8 mouse cellular contexts compared by ENCODE assay signal in the genomic region with DNA sequence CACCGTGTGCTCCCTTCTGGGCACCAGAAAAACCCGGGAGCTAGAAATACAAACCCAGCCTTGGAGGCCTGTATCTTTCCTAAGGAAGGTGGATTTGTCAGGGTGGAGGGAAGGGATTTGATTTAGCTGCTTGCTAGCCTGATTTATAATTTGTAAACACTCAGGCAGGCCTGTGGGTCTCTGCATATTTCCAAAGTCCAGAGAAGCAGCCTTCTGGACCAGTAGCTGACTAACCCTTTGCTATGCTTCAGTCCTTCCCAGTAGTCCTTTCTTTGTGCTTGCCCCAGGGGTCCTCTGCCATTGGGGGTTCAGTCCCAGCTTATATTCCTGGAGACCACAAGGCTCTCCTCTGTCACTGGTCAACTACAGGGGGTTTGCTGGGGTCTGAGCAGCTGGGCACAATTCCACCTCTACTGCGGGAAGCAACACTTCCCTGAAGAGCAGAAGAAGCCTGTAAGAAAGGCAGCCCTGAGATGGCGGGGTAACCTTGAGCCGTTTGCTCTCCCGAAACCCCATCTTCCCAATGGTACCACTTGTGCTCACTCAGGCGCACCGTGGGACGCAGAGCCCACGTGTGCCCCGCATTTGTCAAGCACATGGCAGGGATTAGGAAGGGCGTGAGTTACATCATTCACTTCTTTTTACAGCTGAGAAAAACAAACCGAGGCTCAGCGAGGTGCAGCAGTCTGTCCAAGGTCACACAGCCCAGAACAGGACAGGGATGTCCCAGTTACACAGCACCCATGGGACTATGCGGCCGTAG.
DNase-seq lines count a peak whose midpoint lies in the region; ATAC-seq and TF ChIP-seq lines count a peak whose summit lies in the region.

No protein-coding gene starts in this region.

- TF ChIP-seq CTCF in CH12.LX (conservative IDR thresholded peaks at IDR 0.05 in 1 of 2, IDR thresholded peaks at IDR 0.05 in 1 of 2; ENCODE audit: low read depth in 2 of 2, low read length in 2 of 2): no peak

- no peak overlapping the region for H3K27ac ChIP-seq in CH12.LX (ENCODE audit: insufficient read depth, low read depth)
- H3K27ac ChIP-seq in forebrain, embryonic 11.5 days (ENCODE audit: low read depth, low read length): peak overlapping the region; percentile 100
- H3K27ac ChIP-seq in kidney, embryonic 16.5 days (ENCODE audit: low read length): peak overlapping the region; percentile 100
- H3K27ac ChIP-seq in midbrain, embryonic 15.5 days: peak overlapping the region; percentile 99

- DNase-seq in cerebellum, postnatal 10 days: peak; percentile 56 to 67
- no peak for DNase-seq in cerebellum, adult 11-12 months
- no peak for DNase-seq in CH12.LX (ENCODE audit: extremely low read depth)
- peak; percentile 55 for DNase-seq in forebrain, embryonic 11.5 days (ENCODE audit: low spot score)
- no peak for DNase-seq in embryo, embryonic 11 days
- DNase-seq in ovary, adult 18-20 months (ENCODE audit: low spot score): no peak

- H3K27me3 ChIP-seq in CH12.LX (replicated peaks): peaks cover 25% of the 10 kb centered on the region
- no peaks in the 10 kb centered on the region for H3K27me3 ChIP-seq in forebrain, embryonic 11.5 days (ENCODE audit: control insufficient read depth, insufficient read depth, low read length)
- H3K27me3 ChIP-seq in kidney, embryonic 16.5 days (ENCODE audit: insufficient read depth, low read length): no peaks in the 10 kb centered on the region
- H3K27me3 ChIP-seq in midbrain, embryonic 15.5 days (replicated peaks): no peaks in the 10 kb centered on the region

- H3K9ac ChIP-seq in CH12.LX (ENCODE audit: insufficient read depth, low read depth): no peak overlapping the region
- H3K9ac ChIP-seq in forebrain, embryonic 11.5 days (ENCODE audit: low read length): peak overlapping the region; percentile 62
- peak overlapping the region; percentile 70 for H3K9ac ChIP-seq in kidney, embryonic 16.5 days (replicated peaks; ENCODE audit: low read length)
- 0 out of 2 replicates have a peak overlapping the region, but pooled peaks have one; percentile 29 for H3K9ac ChIP-seq in midbrain, embryonic 15.5 days

- no peak for TF ChIP-seq RAD21 in CH12.LX (IDR thresholded peaks at IDR 0.05; ENCODE audit: low read depth, low read length)

- no peaks in the 10 kb centered on the region for H3K36me3 ChIP-seq in CH12.LX (replicated peaks in 1 of 2; ENCODE audit: control insufficient read depth in 1 of 2, insufficient read depth in 1 of 2, low read length in 1 of 2)
- no peaks in the 10 kb centered on the region for H3K36me3 ChIP-seq in forebrain, embryonic 11.5 days (ENCODE audit: control insufficient read depth, insufficient read depth, low read length)
- H3K36me3 ChIP-seq in kidney, embryonic 16.5 days (ENCODE audit: insufficient read depth, low read length): no peaks in the 10 kb centered on the region
- H3K36me3 ChIP-seq in midbrain, embryonic 15.5 days (replicated peaks): no peaks in the 10 kb centered on the region

- dilution Hi-C loops in CH12.LX (cut with MboI; ENCODE audit: extremely low pct_ligation_motif_present, extremely low pct_unique_long_range_greater_than_20kb, low sequenced_read_pairs): no loop called here

- 3% methylated on average over 16 of the region's 16 CpGs for WGBS in forebrain, embryonic 11.5 days
- 8% methylated on average over 16 of the region's 16 CpGs for WGBS in kidney, embryonic 16.5 days
- WGBS in midbrain, embryonic 15.5 days: 5% methylated on average over 16 of the region's 16 CpGs

- H3K4me3 ChIP-seq in CH12.LX (replicated peaks in 1 of 3; ENCODE audit: low read depth in 2 of 3, low read length in 2 of 3, poor library complexity in 1 of 3): peak overlapping the region in 1 of 3 experiments; percentile 5
- no peak overlapping the region for H3K4me3 ChIP-seq in forebrain, embryonic 11.5 days (ENCODE audit: low read depth, low read length)
- peak overlapping the region; percentile 27 for H3K4me3 ChIP-seq in kidney, embryonic 16.5 days (ENCODE audit: low read length)
- no peak overlapping the region for H3K4me3 ChIP-seq in midbrain, embryonic 15.5 days

- no peak for TF ChIP-seq EP300 in CH12.LX (IDR thresholded peaks at IDR 0.05; ENCODE audit: low read length)

- H3K9me3 ChIP-seq in CH12.LX (replicated peaks; ENCODE audit: low read length): no peaks in the 10 kb centered on the region
- no peaks in the 10 kb centered on the region for H3K9me3 ChIP-seq in forebrain, embryonic 11.5 days (ENCODE audit: control insufficient read depth, low read length)
- no peaks in the 10 kb centered on the region for H3K9me3 ChIP-seq in kidney, embryonic 16.5 days (ENCODE audit: low read length)
- H3K9me3 ChIP-seq in midbrain, embryonic 15.5 days: no peaks in the 10 kb centered on the region

- no peak for ATAC-seq in forebrain, embryonic 11.5 days (replicated peaks; ENCODE audit: low FRiP score)
- ATAC-seq in kidney, embryonic 16.5 days (ENCODE audit: low FRiP score, low TSS enrichment): peak; percentile 1; the same call in 1 of the 2 replicates
- no peak for ATAC-seq in midbrain, embryonic 15.5 days (replicated peaks)

- peaks cover 11 to 31% of the 10 kb centered on the region in 2 experiments for H3K4me1 ChIP-seq in CH12.LX (ENCODE audit: control insufficient read depth in 1 of 2, insufficient read depth in 2 of 2)
- peaks cover 66% of the 10 kb centered on the region for H3K4me1 ChIP-seq in forebrain, embryonic 11.5 days (replicated peaks; ENCODE audit: control insufficient read depth, insufficient read depth, low read length)
- H3K4me1 ChIP-seq in kidney, embryonic 16.5 days (ENCODE audit: insufficient read depth, low read length): peaks cover 85% of the 10 kb centered on the region
- H3K4me1 ChIP-seq in midbrain, embryonic 15.5 days: peaks cover 75% of the 10 kb centered on the region

- no peak for TF ChIP-seq POLR2A in CH12.LX (IDR thresholded peaks at IDR 0.05; ENCODE audit: low read depth, low read length)

- H3K79me2 ChIP-seq in CH12.LX (replicated peaks; ENCODE audit: control insufficient read depth, extremely low read depth, insufficient read depth, poor library complexity, severe bottlenecking): no peaks in the 10 kb centered on the region

- in situ Hi-C loops in CH12.LX (cut with MboI; ENCODE audit: low pct_ligation_motif_present, low pct_unique_long_range_greater_than_20kb, low sequenced_read_pairs): loop anchor here (10.0 kb wide), 1 partner anchor 253 kb away; no protein-coding TSS in a partner anchor

- no peak overlapping the region for H3K4me2 ChIP-seq in CH12.LX (ENCODE audit: insufficient read depth, low read depth, poor library complexity, severe bottlenecking)
- peak overlapping the region; percentile 42 for H3K4me2 ChIP-seq in forebrain, embryonic 11.5 days (ENCODE audit: low read depth, low read length, severe bottlenecking)
- H3K4me2 ChIP-seq in kidney, embryonic 16.5 days (replicated peaks; ENCODE audit: low read depth, low read length): peak overlapping the region; percentile 63
- peak overlapping the region; percentile 48 for H3K4me2 ChIP-seq in midbrain, embryonic 15.5 days

TF ChIP-seq in CH12.LX, 34 proteins besides CTCF, POLR2A, EP300 and RAD21:
- TF ChIP-seq ZKSCAN1 (IDR thresholded peaks at IDR 0.05; ENCODE audit: borderline replicate concordance, low read depth, low read length): no peak
- TF ChIP-seq MAX (IDR thresholded peaks at IDR 0.05; ENCODE audit: low read length): peak; percentile 13; the same call in 1 of the 2 replicates

Comparison
In these comparisons a context has a peak if more than half of its experiments do, and no peak if none do; other contexts are left out.
1. DNase-seq: peak in cerebellum, postnatal 10 days (2 of 2) and forebrain, embryonic 11.5 days (single experiment); none in cerebellum, adult 11-12 months (single experiment), CH12.LX (single experiment), embryo, embryonic 11 days (single experiment) and ovary, adult 18-20 months (single experiment).